Mouse (Mus musculus) lung, embryonic 14.5 days (tissue): Measurements from ENCODE around the gene Krtap6-5. TPM values are rescaled to one million over a fixed set of nuclear protein-coding genes. Genes with fewer than 3 reads are reported as not detected.
"Not testable (repeated sequence)": the region's sequence is repeated elsewhere in the genome, so short reads cannot be mapped to it uniquely, and the experiment has no call there.

Experiments
- ATAC-seq: fragments of 200-750 bp; cut with Nextera tagmentation; 2 replicates; pipeline ENCODE4 v1.8.0; 2017; ENCODE audit warnings: mild to moderate bottlenecking, moderate TSS enrichment, moderate library complexity; ENCODE audit not compliant: insufficient read depth
- DNase-seq: peaks from one replicate; pipeline ENCODE4 v3.0.0-alpha.2; 2015
- H3K27ac ChIP-seq: fragments of 300-500 bp; sonication (generic); 2 replicates; pipeline ENCODE4 v1.5.1; 2014; ENCODE audit warnings: low read depth, mild to moderate bottlenecking, moderate library complexity
- H3K27me3 ChIP-seq: fragments of 300-500 bp; sonication (generic); 2 replicates; pipeline ENCODE4 v1.6.1; 2014; ENCODE audit warnings: low read length, control low read depth; ENCODE audit not compliant: insufficient read depth
- H3K36me3 ChIP-seq: fragments of 300-500 bp; sonication (generic); 2 replicates; pipeline ENCODE4 v1.6.1; 2014; ENCODE audit warnings: control low read depth; ENCODE audit not compliant: insufficient read depth
- H3K4me1 ChIP-seq: fragments of 300-500 bp; sonication (generic); 2 replicates; pipeline ENCODE4 v1.6.1; 2014; ENCODE audit warnings: antibody characterized with exemption, control low read depth; ENCODE audit not compliant: insufficient read depth
- H3K4me2 ChIP-seq: fragments of 300-500 bp; sonication (generic); 2 replicates; pipeline ENCODE4 v1.6.1; 2014; ENCODE audit warnings: mild to moderate bottlenecking
- H3K4me3 ChIP-seq: fragments of 300-500 bp; sonication (generic); 2 replicates; pipeline ENCODE4 v1.5.1; 2014; ENCODE audit warnings: low read depth, low read length
- H3K9ac ChIP-seq: fragments of 300-500 bp; sonication (generic); 2 replicates; pipeline ENCODE4 v1.6.1; 2014
- H3K9me3 ChIP-seq: fragments of 300-500 bp; sonication (generic); 2 replicates; pipeline ENCODE4 v1.6.1; 2016; ENCODE audit warnings: low read depth, low read length, control low read depth
- CTCF ChIP-seq: IDR thresholded peaks from 2 replicates; pipeline ENCODE4 v1.5.1; 2016; ENCODE audit warnings: antibody characterized with exemption, low read depth
- WGBS: fragments of 180-500 bp; shearing (Covaris S2); extraction: QIAGEN DNeasy Blood & Tissue Kit; methylation state at CpG from one replicate; pipeline ENCODE4 v1.1.7; 2014; 5-methylcytosine and 5-hydroxymethylcytosine counted together
- polyA plus RNA-seq: library from polyadenylated mRNA; unstranded; fragments of >200 nt; fragmentation: Nextera tagmentation; extraction: Ambion mirVana; gene quantifications from 2 replicates; pipeline ENCODE4 v1.2.1, GENCODE M21; 2014

Gene Krtap6-5
- polyA plus RNA-seq, result not detected in 2 replicates

DNA sequence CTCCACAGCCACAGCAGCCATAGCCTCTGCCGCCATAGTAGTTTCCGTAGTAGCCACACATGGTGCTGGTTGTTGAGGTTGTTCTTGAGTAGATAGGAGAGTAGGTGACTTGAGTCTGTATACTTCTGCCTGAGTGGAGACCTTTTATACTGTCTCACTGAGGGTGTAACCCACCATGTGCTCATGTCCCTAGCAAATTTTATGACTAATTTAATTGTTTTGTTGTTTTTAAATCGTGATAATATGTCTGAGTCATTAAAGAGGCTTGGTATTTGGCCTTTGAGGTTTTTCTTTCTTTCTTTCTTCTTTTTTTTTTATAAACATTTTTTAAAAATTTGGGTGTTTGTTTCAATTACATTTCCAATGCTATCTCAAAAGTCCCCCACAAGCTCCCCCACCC lies at the start of gene Krtap6-5:
TSS of gene Krtap6-5 (minus strand) at position 101 of the 400 bp plus-strand sequence.
- Histone ChIP-seq H3K4me1 (no peaks in the 10 kb centered on the region), H3K27me3 (no peaks in the 10 kb centered on the region), H3K9ac (no peak within 1 kb of the TSS), H3K9me3 (peaks cover under 1% of the 10 kb centered on the region; the same call in 1 of the 2 replicates), H3K4me3 (no peak within 1 kb of the TSS), H3K36me3 (no peaks in the 10 kb centered on the region), H3K27ac (no peak within 1 kb of the TSS), H3K4me2 (no peak within 1 kb of the TSS)
- TF ChIP-seq CTCF, result no peak
- DNase-seq (no peak), ATAC-seq (no peak)
- WGBS, result 78% methylated on average over 3 of the region's 3 CpGs

DNA sequence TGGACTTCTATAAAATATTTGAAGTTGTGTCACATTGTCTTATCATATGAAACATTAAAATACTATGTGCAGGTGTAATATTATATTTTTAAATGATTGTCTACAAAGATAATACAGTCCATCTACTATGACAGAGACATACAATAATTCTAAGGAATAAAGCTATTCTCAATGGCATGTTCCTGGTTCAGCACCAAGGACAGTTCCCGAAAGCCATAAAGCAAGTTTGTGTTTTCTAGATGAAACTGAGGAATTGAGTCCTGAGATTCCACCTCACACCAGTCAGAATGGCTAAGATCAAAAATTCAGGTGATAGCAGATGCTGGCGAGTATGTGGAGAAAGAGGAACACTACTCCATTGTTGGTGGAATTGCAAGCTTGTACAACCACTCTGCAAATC lies 23.4 kb upstream of the Krtap6-5 start:
- not testable (repeated sequence) for H3K36me3 ChIP-seq, H3K27me3 ChIP-seq, H3K27ac ChIP-seq, H3K4me2 ChIP-seq, H3K9ac ChIP-seq, ATAC-seq, H3K9me3 ChIP-seq, H3K4me3 ChIP-seq, H3K4me1 ChIP-seq
- 45% methylated on average over 2 of the region's 2 CpGs for WGBS
- DNase-seq, result peak; percentile 84

DNA sequence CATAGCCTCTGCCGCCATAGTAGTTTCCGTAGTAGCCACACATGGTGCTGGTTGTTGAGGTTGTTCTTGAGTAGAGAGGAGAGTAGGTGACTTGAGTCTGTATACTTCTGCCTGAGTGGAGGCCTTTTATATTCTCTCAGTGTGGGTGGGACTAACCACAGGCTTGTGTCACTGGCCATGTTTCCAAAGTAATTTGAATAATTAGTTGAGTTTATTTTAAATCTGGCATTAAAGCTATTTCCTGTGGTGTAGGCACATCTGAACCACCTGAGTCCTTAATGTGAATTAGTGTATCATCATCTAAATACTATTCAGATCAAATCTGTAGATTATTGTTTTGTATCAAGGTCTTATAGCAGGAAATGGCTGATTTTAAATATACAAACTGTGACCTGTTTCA lies 16.2 kb upstream of the Krtap6-5 start, which contains the start of gene 1110025L11Rik:
TSS of gene 1110025L11Rik (minus strand) at position 101 of the 400 bp plus-strand sequence.
- no CpG with 5 or more reads among the region's 2 CpGs for WGBS
- not testable (repeated sequence) for H3K27me3 ChIP-seq, H3K4me2 ChIP-seq, H3K4me3 ChIP-seq, DNase-seq, H3K27ac ChIP-seq, H3K9me3 ChIP-seq, H3K9ac ChIP-seq, H3K4me1 ChIP-seq, H3K36me3 ChIP-seq, ATAC-seq

DNA sequence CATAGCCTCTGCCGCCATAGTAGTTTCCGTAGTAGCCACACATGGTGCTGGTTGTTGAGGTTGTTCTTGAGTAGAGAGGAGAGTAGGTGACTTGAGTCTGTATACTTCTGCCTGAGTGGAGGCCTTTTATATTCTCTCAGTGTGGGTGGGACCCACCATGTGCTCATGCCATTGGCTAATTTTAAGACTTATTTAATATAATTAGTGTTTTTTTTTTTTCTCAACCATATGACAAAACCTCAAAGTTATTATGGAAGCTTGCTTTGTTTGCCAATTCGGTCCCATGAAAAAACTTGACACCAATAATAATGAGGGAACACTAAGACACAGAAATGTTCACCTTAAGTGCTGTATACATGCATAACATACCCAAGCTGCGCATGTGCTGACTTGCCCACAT lies 6.3 kb downstream of the Krtap6-5 start, which contains the start of gene Gm10228:
TSS of gene Gm10228 (minus strand) at position 101 of the 400 bp plus-strand sequence.
- not testable (repeated sequence) for H3K27ac ChIP-seq, H3K9me3 ChIP-seq, H3K9ac ChIP-seq, H3K4me2 ChIP-seq, H3K4me3 ChIP-seq, H3K4me1 ChIP-seq, H3K27me3 ChIP-seq, H3K36me3 ChIP-seq, DNase-seq, ATAC-seq
- 93% methylated on average over 2 of the region's 4 CpGs for WGBS

DNA sequence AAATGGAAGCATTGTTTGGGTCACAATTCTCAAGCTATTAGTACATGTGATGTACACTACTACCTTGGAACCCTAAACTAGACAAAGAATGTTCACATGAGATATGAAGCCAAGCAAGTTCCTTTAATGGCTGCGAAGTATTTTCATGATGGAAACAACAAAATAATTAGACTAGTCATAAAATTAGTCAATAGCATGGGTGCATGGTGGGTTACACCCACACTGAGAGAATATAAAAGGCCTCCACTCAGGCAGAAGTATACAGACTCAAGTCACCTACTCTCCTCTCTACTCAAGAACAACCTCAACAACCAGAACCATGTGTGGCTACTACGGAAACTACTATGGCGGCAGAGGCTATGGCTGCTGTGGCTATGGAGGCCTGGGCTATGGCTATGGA lies 16.3 kb downstream of the Krtap6-5 start, which contains the start of gene Krtap6-1:
TSS of gene Krtap6-1 (plus strand) at position 301 of the 400 bp plus-strand sequence.
- not testable (repeated sequence) for DNase-seq, H3K4me3 ChIP-seq, H3K27me3 ChIP-seq, H3K9me3 ChIP-seq, H3K9ac ChIP-seq, H3K27ac ChIP-seq, H3K36me3 ChIP-seq, ATAC-seq, H3K4me1 ChIP-seq, H3K4me2 ChIP-seq
- WGBS, result 93% methylated on average over 3 of the region's 3 CpGs

DNA sequence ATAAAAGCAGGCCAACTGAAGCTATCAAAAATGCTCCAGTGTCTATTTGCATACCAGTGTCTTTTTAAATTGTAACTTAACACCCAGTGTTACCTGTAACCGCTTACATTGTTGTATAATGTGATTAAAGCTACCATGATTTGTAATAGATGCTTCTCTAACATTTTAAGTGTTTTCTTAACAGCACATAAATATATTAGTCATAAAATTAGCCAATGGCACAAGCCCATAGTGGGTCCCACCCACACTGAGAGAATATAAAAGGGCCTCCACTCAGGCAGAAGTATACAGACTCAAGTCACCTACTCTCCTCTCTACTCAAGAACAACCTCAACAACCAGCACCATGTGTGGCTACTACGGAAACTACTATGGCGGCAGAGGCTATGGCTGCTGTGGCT lies 32.7 kb downstream of the Krtap6-5 start, which contains the start of gene Gm10229:
TSS of gene Gm10229 (plus strand) at position 301 of the 400 bp plus-strand sequence.
- not testable (repeated sequence) for H3K27me3 ChIP-seq, H3K4me3 ChIP-seq, H3K4me1 ChIP-seq, H3K27ac ChIP-seq, H3K4me2 ChIP-seq, H3K36me3 ChIP-seq, H3K9me3 ChIP-seq, H3K9ac ChIP-seq, ATAC-seq, DNase-seq
- 67% methylated on average over 1 of the region's 3 CpGs for WGBS

DNA sequence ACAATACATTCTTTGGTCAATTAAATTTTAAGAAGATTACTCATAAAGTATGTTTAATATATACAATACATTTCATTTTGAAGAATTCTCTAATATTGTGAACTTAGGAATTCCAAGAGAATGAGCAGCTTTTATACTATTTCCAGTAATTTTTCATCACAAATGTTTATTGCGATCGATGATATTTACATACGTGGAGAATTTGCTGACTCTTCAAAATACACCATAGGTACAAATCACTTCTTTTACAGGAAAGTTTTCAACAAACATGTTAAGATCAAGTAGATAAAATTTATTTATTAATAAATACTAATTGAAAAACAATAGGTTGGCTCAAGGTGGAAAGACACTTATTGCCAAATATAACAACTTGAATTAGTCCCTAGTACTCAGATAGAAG lies 33.7 kb downstream of the Krtap6-5 start:
- no peak for ATAC-seq
- H3K9ac ChIP-seq, result no peak overlapping the region
- WGBS, result 98% methylated on average over 3 of the region's 3 CpGs

DNA sequence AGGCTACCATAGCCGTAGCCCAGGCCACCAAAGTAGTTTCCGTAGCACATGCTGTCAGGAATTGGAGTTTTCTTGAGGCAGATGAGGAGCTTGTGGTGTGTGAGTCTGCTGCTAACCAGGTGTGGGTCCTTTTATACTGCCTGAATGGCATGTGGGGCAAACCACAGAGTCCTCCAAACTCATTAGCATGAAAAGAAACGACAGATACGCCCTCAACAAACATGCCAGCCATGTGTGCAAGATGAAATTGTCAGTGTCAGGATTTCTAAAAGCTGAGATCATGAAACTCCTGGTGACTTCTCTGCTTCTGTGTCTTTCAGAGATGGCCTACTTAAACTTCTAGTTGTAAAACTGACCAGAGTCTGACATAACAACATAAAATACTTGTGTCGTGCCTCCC lies 37.0 kb downstream of the Krtap6-5 start, which contains the start of gene Krtap22-2:
TSS of gene Krtap22-2 (minus strand) at position 101 of the 400 bp plus-strand sequence.
- WGBS, result 77% methylated on average over 5 of the region's 5 CpGs

More for the DNA sequence above, 33.7 kb downstream of the Krtap6-5 start:
- TF ChIP-seq CTCF, result no peak
- no peaks in the 10 kb centered on the region for H3K9me3 ChIP-seq
- no peak for DNase-seq
- no peaks in the 10 kb centered on the region for H3K36me3 ChIP-seq
- no peak overlapping the region for H3K4me3 ChIP-seq
- no peak overlapping the region for H3K27ac ChIP-seq
- no peak overlapping the region for H3K4me2 ChIP-seq
- no peaks in the 10 kb centered on the region for H3K27me3 ChIP-seq
- no peaks in the 10 kb centered on the region for H3K4me1 ChIP-seq

More for the DNA sequence above, 37.0 kb downstream of the Krtap6-5 start, which contains the start of gene Krtap22-2:
- no peak for DNase-seq
- Histone ChIP-seq H3K36me3 (no peaks in the 10 kb centered on the region), H3K27me3 (no peaks in the 10 kb centered on the region), H3K4me2 (no peak within 1 kb of the TSS), H3K4me1 (no peaks in the 10 kb centered on the region), H3K9ac (no peak within 1 kb of the TSS), H3K4me3 (no peak within 1 kb of the TSS), H3K9me3 (no peaks in the 10 kb centered on the region), H3K27ac (no peak within 1 kb of the TSS)
- ATAC-seq, result no peak
- no peak for TF ChIP-seq CTCF

Other genes with a start within 250 kb of the Krtap6-5 start
- not detected in 2 replicates for gene Gm20741, start 235.7 kb downstream of the Krtap6-5 start, polyA plus RNA-seq
- gene Krtap15, start 227.7 kb downstream of the Krtap6-5 start, polyA plus RNA-seq, result not detected in 2 replicates
- gene Krtap14, start 221.7 kb downstream of the Krtap6-5 start, polyA plus RNA-seq, result not detected in 2 replicates
- not detected in 2 replicates for gene Krtap19-1, start 178.5 kb downstream of the Krtap6-5 start, polyA plus RNA-seq
- not detected in 2 replicates for gene Krtap19-2, start 173.6 kb downstream of the Krtap6-5 start, polyA plus RNA-seq
- gene Krtap19-3, start 169.8 kb downstream of the Krtap6-5 start, polyA plus RNA-seq, result not detected in 2 replicates
- gene Krtap19-4, start 162.8 kb downstream of the Krtap6-5 start, polyA plus RNA-seq, result not detected in 2 replicates
- not detected in 2 replicates for gene Krtap19-5, start 151.4 kb downstream of the Krtap6-5 start, polyA plus RNA-seq
- gene Krtap19-9b, start 115.6 kb downstream of the Krtap6-5 start, polyA plus RNA-seq, result not detected in 2 replicates
- not detected in 2 replicates for gene Krtap16-3, start 85.0 kb downstream of the Krtap6-5 start, polyA plus RNA-seq
- gene Krtap22-2, start 37.1 kb downstream of the Krtap6-5 start, polyA plus RNA-seq, result not detected in 2 replicates
- gene Gm10229, start 32.6 kb downstream of the Krtap6-5 start, polyA plus RNA-seq, result not detected in 2 replicates
- gene Krtap6-1, start 16.2 kb downstream of the Krtap6-5 start, polyA plus RNA-seq, result not detected in 2 replicates
- not detected in 2 replicates for gene Gm10228, start 6.4 kb downstream of the Krtap6-5 start, polyA plus RNA-seq
- not detected in 2 replicates for gene 1110025L11Rik, start 16.1 kb upstream of the Krtap6-5 start, polyA plus RNA-seq
- not detected in 2 replicates for gene Krtap6-3, start 36.1 kb upstream of the Krtap6-5 start, polyA plus RNA-seq
- gene Gm6358, start 93.0 kb upstream of the Krtap6-5 start, polyA plus RNA-seq, result not detected in 2 replicates
- gene Gm10061, start 103.2 kb upstream of the Krtap6-5 start, polyA plus RNA-seq, result not detected in 2 replicates
- not detected in 2 replicates for gene Gm9789, start 110.1 kb upstream of the Krtap6-5 start, polyA plus RNA-seq
- gene Gm7735, start 121.6 kb upstream of the Krtap6-5 start, polyA plus RNA-seq, result not detected in 2 replicates
- gene 1110057P08Rik, start 126.9 kb upstream of the Krtap6-5 start, polyA plus RNA-seq, result not detected in 2 replicates
- gene Krtap20-2, start 158.0 kb upstream of the Krtap6-5 start, polyA plus RNA-seq, result not detected in 2 replicates